Mouse (Mus musculus) stomach, embryonic 14.5 days (tissue): Measurements from ENCODE around the gene Tdrd1. TPM values are rescaled to one million over a fixed set of nuclear protein-coding genes. Genes with fewer than 3 reads are reported as not detected.
"Not testable (repeated sequence)": the region's sequence is repeated elsewhere in the genome, so short reads cannot be mapped to it uniquely, and the experiment has no call there.

ENCODE experiments used
- ATAC-seq: fragments of 200-750 bp; cut with Nextera tagmentation; 2 replicates; pipeline ENCODE4 v1.8.0; 2017; ENCODE audit warnings: low read depth, moderate TSS enrichment; ENCODE audit not compliant: insufficient number of reproducible peaks, insufficient read depth, low FRiP score
- H3K27ac ChIP-seq: fragments of 300-500 bp; sonication (generic); 2 replicates; pipeline ENCODE4 v1.5.1; 2014; ENCODE audit warnings: mild to moderate bottlenecking, low read length, moderate library complexity, mixed read lengths
- H3K27me3 ChIP-seq: fragments of 300-500 bp; sonication (generic); 2 replicates; pipeline ENCODE4 v1.6.1; 2014; ENCODE audit warnings: low read length, control low read depth, mixed read lengths; ENCODE audit not compliant: control insufficient read depth, insufficient read depth
- H3K36me3 ChIP-seq: fragments of 300-500 bp; sonication (generic); 2 replicates; pipeline ENCODE4 v1.6.1; 2014; ENCODE audit warnings: mild to moderate bottlenecking, control low read depth, low read length, moderate library complexity, mixed read lengths; ENCODE audit not compliant: control insufficient read depth, insufficient read depth
- H3K4me1 ChIP-seq: fragments of 300-500 bp; sonication (generic); 2 replicates; pipeline ENCODE4 v1.6.1; 2014; ENCODE audit warnings: low read length, control low read depth, mixed read lengths; ENCODE audit not compliant: control insufficient read depth, insufficient read depth
- H3K4me2 ChIP-seq: fragments of 300-500 bp; sonication (generic); replicated peaks from 2 replicates; pipeline ENCODE4 v1.6.1; 2014; ENCODE audit warnings: low read depth, low read length, control low read depth
- H3K4me3 ChIP-seq: fragments of 300-500 bp; sonication (generic); 2 replicates; pipeline ENCODE4 v1.5.1; 2014; ENCODE audit warnings: low read depth, low read length, control low read depth
- H3K9ac ChIP-seq: fragments of 300-500 bp; sonication (generic); replicated peaks from 2 replicates; pipeline ENCODE4 v1.6.1; 2014; ENCODE audit warnings: low read depth, mild to moderate bottlenecking, control low read depth, low read length, moderate library complexity, mixed read lengths
- H3K9me3 ChIP-seq: fragments of 300-500 bp; sonication (generic); 2 replicates; pipeline ENCODE4 v1.6.1; 2016; ENCODE audit warnings: low read depth, low read length, control low read depth; ENCODE audit not compliant: control insufficient read depth
- WGBS: fragments of 180-500 bp; shearing (Covaris S2); extraction: QIAGEN DNeasy Blood & Tissue Kit; methylation state at CpG from one replicate; pipeline ENCODE4 v1.1.7; 2014; 5-methylcytosine and 5-hydroxymethylcytosine counted together
- polyA plus RNA-seq: library from polyadenylated mRNA; unstranded; fragments of >200 nt; fragmentation: Nextera tagmentation; extraction: Ambion mirVana; gene quantifications from 2 replicates; pipeline ENCODE4 v1.2.1, GENCODE M21; 2014

Gene Tdrd1
- 1.8 and 1.9 TPM in 2 replicates for polyA plus RNA-seq

GRCm38 (mm10) chr19:56826047-56826631 is at the start of gene Tdrd1:
TSS of gene Tdrd1 (plus strand) at chr19:56826209.
- H3K9ac ChIP-seq, result no peak within 1 kb of the TSS
- WGBS, result 50% methylated on average over 44 of the region's 44 CpGs
- H3K27ac ChIP-seq, result no peak within 1 kb of the TSS
- H3K4me3 ChIP-seq, result peak within 1 kb of the TSS; percentile 11; the same call in 1 of the 2 replicates
- H3K4me2 ChIP-seq, result peak within 1 kb of the TSS; percentile 36
- no peaks in the 10 kb centered on the region for H3K36me3 ChIP-seq
- peaks cover 11% of the 10 kb centered on the region for H3K4me1 ChIP-seq
- ATAC-seq, result no peak
- no peaks in the 10 kb centered on the region for H3K9me3 ChIP-seq
- no peaks in the 10 kb centered on the region for H3K27me3 ChIP-seq

GRCm38 (mm10) chr19:56776719-56777382 is 49.2 kb upstream of the Tdrd1 start:
- no peak overlapping the region for H3K4me3 ChIP-seq
- no peaks in the 10 kb centered on the region for H3K27me3 ChIP-seq
- WGBS, result 20% methylated on average over 16 of the region's 16 CpGs
- H3K4me1 ChIP-seq, result no peaks in the 10 kb centered on the region; the same call in 1 of the 2 replicates
- H3K9ac ChIP-seq, result no peak overlapping the region
- no peak; the same call in 1 of the 2 replicates for ATAC-seq
- H3K27ac ChIP-seq, result no peak overlapping the region
- H3K4me2 ChIP-seq, result peak overlapping the region; percentile 46; the same call in 1 of the 2 replicates
- H3K36me3 ChIP-seq, result no peaks in the 10 kb centered on the region
- H3K9me3 ChIP-seq, result no peaks in the 10 kb centered on the region

DNA sequence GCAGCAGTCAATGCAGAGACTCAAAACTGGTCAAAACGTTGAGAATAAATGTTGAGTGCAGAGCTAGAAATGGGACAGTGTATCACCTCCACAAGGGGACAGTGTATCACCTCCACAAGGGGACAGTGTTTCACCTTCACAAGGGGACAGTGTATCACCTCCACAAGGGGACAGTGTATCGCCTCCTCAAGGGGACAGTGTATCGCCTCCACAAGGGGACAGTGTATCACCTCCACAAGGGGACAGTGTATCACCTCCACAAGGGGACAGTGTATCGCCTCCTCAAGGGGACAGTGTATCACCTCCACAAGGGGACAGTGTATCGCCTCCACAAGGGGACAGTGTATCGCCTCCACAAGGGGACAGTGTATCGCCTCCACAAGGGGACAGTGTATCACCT is 47.5 kb upstream of the Tdrd1 start:
- H3K27ac ChIP-seq, H3K36me3 ChIP-seq, ATAC-seq, H3K9me3 ChIP-seq, H3K27me3 ChIP-seq, H3K4me1 ChIP-seq, H3K9ac ChIP-seq, H3K4me2 ChIP-seq, H3K4me3 ChIP-seq: not testable (repeated sequence)
- WGBS, result 93% methylated on average over 7 of the region's 7 CpGs

GRCm38 (mm10) chr19:56787911-56788310 is 38.1 kb upstream of the Tdrd1 start:
- no peaks in the 10 kb centered on the region for H3K9me3 ChIP-seq
- 83% methylated on average over 7 of the region's 7 CpGs for WGBS
- ATAC-seq, result no peak
- no peak overlapping the region for H3K27ac ChIP-seq
- H3K9ac ChIP-seq, result no peak overlapping the region
- no peaks in the 10 kb centered on the region for H3K27me3 ChIP-seq
- H3K4me1 ChIP-seq, result no peaks in the 10 kb centered on the region
- H3K4me3 ChIP-seq, result no peak overlapping the region
- peaks cover 36% of the 10 kb centered on the region for H3K36me3 ChIP-seq
- no peak overlapping the region for H3K4me2 ChIP-seq

DNA sequence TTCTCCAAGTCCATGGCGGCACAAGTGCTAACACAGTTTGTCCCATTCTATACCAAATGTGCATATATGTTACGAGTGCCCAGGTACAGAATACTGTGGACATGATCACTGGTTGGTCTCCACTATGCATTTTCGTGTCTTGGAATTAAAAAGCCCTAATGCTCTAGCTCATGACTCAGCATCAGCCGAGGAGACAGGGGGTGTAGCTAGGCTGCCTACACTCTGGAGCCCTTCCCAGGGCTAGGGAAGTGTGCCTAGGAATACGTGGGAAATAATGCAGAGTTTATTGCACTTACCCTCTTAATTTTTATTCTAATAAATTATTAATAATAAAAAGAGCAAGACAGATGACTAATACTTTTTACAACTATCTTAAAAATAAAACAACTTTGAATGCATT is 37.1 kb upstream of the Tdrd1 start:
- Histone ChIP-seq H3K27me3 (no peaks in the 10 kb centered on the region), H3K4me1 (no peaks in the 10 kb centered on the region), H3K4me2 (no peak overlapping the region), H3K4me3 (no peak overlapping the region), H3K36me3 (peaks cover 42% of the 10 kb centered on the region), H3K9ac (no peak overlapping the region), H3K27ac (no peak overlapping the region), H3K9me3 (no peaks in the 10 kb centered on the region)
- WGBS, result 93% methylated on average over 5 of the region's 5 CpGs
- no peak for ATAC-seq

GRCm38 (mm10) chr19:56797376-56797775 is 28.6 kb upstream of the Tdrd1 start:
- peaks cover 74% of the 10 kb centered on the region for H3K36me3 ChIP-seq
- WGBS, result 91% methylated on average over 11 of the region's 11 CpGs

GRCm38 (mm10) chr19:56800226-56800625 is 25.8 kb upstream of the Tdrd1 start:
- WGBS, result 78% methylated on average over 8 of the region's 8 CpGs
- no peak overlapping the region for H3K9ac ChIP-seq
- peaks cover 66% of the 10 kb centered on the region for H3K36me3 ChIP-seq
- no peaks in the 10 kb centered on the region for H3K27me3 ChIP-seq
- no peak overlapping the region for H3K27ac ChIP-seq
- no peaks in the 10 kb centered on the region for H3K9me3 ChIP-seq
- no peak overlapping the region for H3K4me3 ChIP-seq
- H3K4me1 ChIP-seq, result 0 out of 2 replicates have a peak, but pooled peaks cover 3% of the 10 kb centered on the region
- no peak overlapping the region for H3K4me2 ChIP-seq
- ATAC-seq, result no peak

More at GRCm38 (mm10) chr19:56797376-56797775, 28.6 kb upstream of the Tdrd1 start:
- ATAC-seq, result no peak
- H3K27ac ChIP-seq, result no peak overlapping the region
- H3K4me1 ChIP-seq, result no peaks in the 10 kb centered on the region
- H3K9me3 ChIP-seq, result no peaks in the 10 kb centered on the region
- H3K4me3 ChIP-seq, result no peak overlapping the region
- no peaks in the 10 kb centered on the region for H3K27me3 ChIP-seq
- H3K9ac ChIP-seq, result no peak overlapping the region
- H3K4me2 ChIP-seq, result no peak overlapping the region

DNA sequence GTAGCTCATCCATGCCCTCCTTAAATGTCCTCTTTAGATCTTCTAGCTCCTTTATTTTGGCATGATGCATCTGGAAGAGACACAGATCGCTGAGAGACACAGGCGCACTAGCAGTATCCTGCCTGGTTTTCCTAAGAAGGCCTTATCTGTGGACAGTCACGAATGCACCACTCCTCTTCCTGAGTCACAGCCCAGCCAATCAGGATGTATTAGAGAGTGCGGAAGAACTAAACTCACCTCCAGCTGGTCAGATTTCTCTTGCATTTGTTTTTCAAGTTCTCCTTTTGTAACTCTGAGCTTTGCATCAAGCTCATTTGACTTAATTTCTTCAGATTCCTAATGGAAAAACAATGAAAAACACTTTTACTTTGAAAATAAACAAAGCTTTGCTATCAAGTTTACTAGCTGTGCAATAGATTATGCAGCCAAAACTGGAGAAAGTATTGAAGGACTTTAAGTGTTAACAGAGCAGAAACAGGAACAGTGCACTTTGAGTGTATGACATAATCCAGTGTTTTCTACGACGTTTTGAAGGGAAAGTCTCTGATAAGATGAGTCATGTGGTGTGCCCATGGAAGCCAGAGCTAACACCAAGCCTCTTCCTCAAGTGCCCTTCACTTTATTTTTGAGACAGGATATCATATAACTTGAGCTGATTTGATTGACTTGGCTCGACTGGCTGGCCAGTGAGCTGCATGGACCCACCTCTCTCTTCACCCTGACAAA is 24.9 kb upstream of the Tdrd1 start:
- no peak overlapping the region for H3K4me3 ChIP-seq
- no peaks in the 10 kb centered on the region for H3K9me3 ChIP-seq
- no peak overlapping the region for H3K4me2 ChIP-seq
- 69% methylated on average over 7 of the region's 7 CpGs for WGBS
- no peaks in the 10 kb centered on the region for H3K27me3 ChIP-seq
- H3K9ac ChIP-seq, result no peak overlapping the region
- H3K4me1 ChIP-seq, result 0 out of 2 replicates have a peak, but pooled peaks cover 3% of the 10 kb centered on the region
- peaks cover 70% of the 10 kb centered on the region for H3K36me3 ChIP-seq
- no peak for ATAC-seq
- no peak overlapping the region for H3K27ac ChIP-seq
